Mouse (Mus musculus) liver, embryonic 12.5 days (tissue): ENCODE measurements around the gene Mrpl39. TPM values are rescaled to one million over a fixed set of nuclear protein-coding genes. Genes with fewer than 3 reads are reported as not detected.

ENCODE experiments used
- ATAC-seq: fragments of 200-750 bp; cut with Nextera tagmentation; 2 replicates; pipeline ENCODE4 v1.8.0; 2017; ENCODE audit warnings: moderate number of reproducible peaks, mild to moderate bottlenecking, moderate library complexity
- H3K27ac ChIP-seq: fragments of 300-500 bp; sonication (generic); 2 replicates; pipeline ENCODE4 v1.5.1; 2016; ENCODE audit warnings: mild to moderate bottlenecking
- H3K27me3 ChIP-seq: fragments of 300-500 bp; sonication (generic); replicated peaks from 2 replicates; pipeline ENCODE4 v1.6.1; 2016; ENCODE audit warnings: mild to moderate bottlenecking, moderate library complexity
- H3K36me3 ChIP-seq: fragments of 300-500 bp; sonication (generic); 2 replicates; pipeline ENCODE4 v1.6.1; 2016; ENCODE audit warnings: mild to moderate bottlenecking, moderate library complexity
- H3K4me1 ChIP-seq: fragments of 300-500 bp; sonication (generic); 2 replicates; pipeline ENCODE4 v1.6.1; 2016
- H3K4me2 ChIP-seq: fragments of 300-500 bp; sonication (generic); 2 replicates; pipeline ENCODE4 v1.6.1; 2016; ENCODE audit warnings: mild to moderate bottlenecking, moderate library complexity
- H3K4me3 ChIP-seq: fragments of 300-500 bp; sonication (generic); 2 replicates; pipeline ENCODE4 v1.5.1; 2016; ENCODE audit warnings: mild to moderate bottlenecking, moderate library complexity
- H3K9ac ChIP-seq: fragments of 300-500 bp; sonication (generic); 2 replicates; pipeline ENCODE4 v1.6.1; 2016; ENCODE audit warnings: mild to moderate bottlenecking, moderate library complexity
- H3K9me3 ChIP-seq: fragments of 300-500 bp; sonication (generic); replicated peaks from 2 replicates; pipeline ENCODE4 v1.6.1; 2016; ENCODE audit warnings: mild to moderate bottlenecking, moderate library complexity
- whole genome bisulfite sequencing: fragments of 180-500 bp; shearing (Covaris S2); methylation state at CpG from one replicate; pipeline ENCODE4 v1.1.7; 2016; ENCODE audit not compliant: insufficient replicate concordance; 5-methylcytosine and 5-hydroxymethylcytosine counted together
- polyA plus RNA-seq: library from polyadenylated mRNA; unstranded; fragments of >200 nt; fragmentation: Nextera tagmentation; extraction: Ambion mirVana; gene quantifications from 2 replicates; pipeline ENCODE4 v1.2.1, GENCODE M21; 2016

Mrpl39 gene
- polyA plus RNA-seq, 1 experiment from 2014 or later: 33.3 TPM

- Histone ChIP-seq H3K27me3 (peaks cover 46% of the 10 kb centered on the region), H3K9me3 (no peaks in the 10 kb centered on the region), H3K4me3 (peak overlapping the region; percentile 53), H3K9ac (no peak overlapping the region), H3K4me2 (peak overlapping the region; percentile 77), H3K4me1 (0 out of 2 replicates have a peak, but pooled peaks cover 5% of the 10 kb centered on the region), H3K27ac (no peak overlapping the region), H3K36me3 (no peaks in the 10 kb centered on the region)
- 9% methylated on average over 15 of the region's 15 CpGs for WGBS
- no peak for ATAC-seq
Measured at GRCm38 (mm10) chr16:84773268-84773861, 37.8 kb upstream of the Mrpl39 start.

- Histone ChIP-seq H3K9ac (no peak overlapping the region), H3K4me1 (0 out of 2 replicates have a peak, but pooled peaks cover 5% of the 10 kb centered on the region), H3K4me3 (no peak overlapping the region), H3K36me3 (no peaks in the 10 kb centered on the region), H3K9me3 (no peaks in the 10 kb centered on the region), H3K27ac (no peak overlapping the region), H3K27me3 (peaks cover 46% of the 10 kb centered on the region), H3K4me2 (no peak overlapping the region)
- 30% methylated on average over 8 of the region's 8 CpGs for WGBS
- no peak for ATAC-seq
Measured at GRCm38 (mm10) chr16:84772496-84773267, 37.1 kb upstream of the Mrpl39 start.

- H3K9ac ChIP-seq: no peak overlapping the region
- no peak for ATAC-seq
- no peak overlapping the region for H3K4me2 ChIP-seq
- no peak overlapping the region for H3K27ac ChIP-seq
- 0 out of 2 replicates have a peak, but pooled peaks cover 5% of the 10 kb centered on the region for H3K4me1 ChIP-seq
- no peak overlapping the region for H3K4me3 ChIP-seq
- WGBS: 58% methylated on average over 2 of the region's 2 CpGs
- H3K27me3 ChIP-seq: peaks cover 43% of the 10 kb centered on the region
- H3K9me3 ChIP-seq: no peaks in the 10 kb centered on the region
- H3K36me3 ChIP-seq: no peaks in the 10 kb centered on the region
Measured at GRCm38 (mm10) chr16:84771461-84771860, 35.9 kb upstream of the Mrpl39 start.

- Histone ChIP-seq H3K4me3 (no peak overlapping the region), H3K4me1 (0 out of 2 replicates have a peak, but pooled peaks cover 5% of the 10 kb centered on the region), H3K27me3 (peaks cover 37% of the 10 kb centered on the region), H3K27ac (no peak overlapping the region), H3K36me3 (no peaks in the 10 kb centered on the region), H3K9ac (no peak overlapping the region), H3K9me3 (no peaks in the 10 kb centered on the region), H3K4me2 (no peak overlapping the region)
- WGBS: 56% methylated on average over 7 of the region's 7 CpGs
- ATAC-seq: no peak
Measured at GRCm38 (mm10) chr16:84770891-84771290, 35.3 kb upstream of the Mrpl39 start.

GRCm38 (mm10) chr16:84769619-84770464 is 34.3 kb upstream of the Mrpl39 start:
- no peak overlapping the region for H3K4me2 ChIP-seq
- H3K4me1 ChIP-seq: 0 out of 2 replicates have a peak, but pooled peaks cover 5% of the 10 kb centered on the region
- no peak for ATAC-seq
- H3K9ac ChIP-seq: no peak overlapping the region
- H3K27me3 ChIP-seq: peaks cover 27% of the 10 kb centered on the region
- no peak overlapping the region for H3K27ac ChIP-seq
- H3K4me3 ChIP-seq: no peak overlapping the region
- no peaks in the 10 kb centered on the region for H3K9me3 ChIP-seq
- WGBS: 76% methylated on average over 19 of the region's 19 CpGs
- no peaks in the 10 kb centered on the region for H3K36me3 ChIP-seq

GRCm38 (mm10) chr16:84769182-84769581 is 33.6 kb upstream of the Mrpl39 start:
- no peak for ATAC-seq
- no peak overlapping the region for H3K9ac ChIP-seq
- H3K4me3 ChIP-seq: no peak overlapping the region
- H3K36me3 ChIP-seq: no peaks in the 10 kb centered on the region
- no peak overlapping the region for H3K4me2 ChIP-seq
- H3K27me3 ChIP-seq: peaks cover 20% of the 10 kb centered on the region
- no peak overlapping the region for H3K27ac ChIP-seq
- 0 out of 2 replicates have a peak, but pooled peaks cover 2% of the 10 kb centered on the region for H3K4me1 ChIP-seq
- 57% methylated on average over 4 of the region's 4 CpGs for WGBS
- no peaks in the 10 kb centered on the region for H3K9me3 ChIP-seq

GRCm38 (mm10) chr16:84767956-84768355 is 32.4 kb upstream of the Mrpl39 start:
- no peak for ATAC-seq
- WGBS: 66% methylated on average over 8 of the region's 8 CpGs
- Histone ChIP-seq H3K9ac (no peak overlapping the region), H3K4me1 (no peaks in the 10 kb centered on the region), H3K36me3 (no peaks in the 10 kb centered on the region), H3K4me2 (no peak overlapping the region), H3K9me3 (no peaks in the 10 kb centered on the region), H3K4me3 (no peak overlapping the region), H3K27me3 (peaks cover 8% of the 10 kb centered on the region), H3K27ac (no peak overlapping the region)

- 64% methylated on average over 6 of the region's 6 CpGs for WGBS
- no peak overlapping the region for H3K9ac ChIP-seq
- H3K27ac ChIP-seq: no peak overlapping the region
- no peaks in the 10 kb centered on the region for H3K4me1 ChIP-seq
- H3K27me3 ChIP-seq: no peaks in the 10 kb centered on the region
- ATAC-seq: no peak
- no peaks in the 10 kb centered on the region for H3K36me3 ChIP-seq
- H3K4me2 ChIP-seq: no peak overlapping the region
- no peak overlapping the region for H3K4me3 ChIP-seq
- no peaks in the 10 kb centered on the region for H3K9me3 ChIP-seq
Measured at GRCm38 (mm10) chr16:84745721-84746306, 10.3 kb upstream of the Mrpl39 start.

- no peak overlapping the region for H3K4me2 ChIP-seq
- no peaks in the 10 kb centered on the region for H3K9me3 ChIP-seq
- no peak overlapping the region for H3K9ac ChIP-seq
- H3K4me1 ChIP-seq: no peaks in the 10 kb centered on the region
- no peak for ATAC-seq
- WGBS: 57% methylated on average over 10 of the region's 10 CpGs
- H3K27ac ChIP-seq: no peak overlapping the region
- H3K4me3 ChIP-seq: no peak overlapping the region
- no peaks in the 10 kb centered on the region for H3K36me3 ChIP-seq
- no peaks in the 10 kb centered on the region for H3K27me3 ChIP-seq
Measured at GRCm38 (mm10) chr16:84744703-84745490, 9.4 kb upstream of the Mrpl39 start.

GRCm38 (mm10) chr16:84737358-84737757 is 1.8 kb upstream of the Mrpl39 start:
- Histone ChIP-seq H3K4me3 (no peak overlapping the region), H3K4me2 (no peak overlapping the region), H3K4me1 (peaks cover 6% of the 10 kb centered on the region), H3K9ac (no peak overlapping the region), H3K36me3 (0 out of 2 replicates have a peak, but pooled peaks cover 6% of the 10 kb centered on the region), H3K27ac (no peak overlapping the region), H3K27me3 (0 out of 2 replicates have a peak, but pooled peaks cover 9% of the 10 kb centered on the region), H3K9me3 (no peaks in the 10 kb centered on the region)
- 65% methylated on average over 3 of the region's 3 CpGs for WGBS
- ATAC-seq: no peak

GRCm38 (mm10) chr16:84734806-84735165 is 756 bp downstream of the Mrpl39 start:
- ATAC-seq: peak; percentile 54
- Histone ChIP-seq H3K4me2 (peak overlapping the region; percentile 79), H3K27me3 (0 out of 2 replicates have a peak, but pooled peaks cover 9% of the 10 kb centered on the region), H3K9me3 (no peaks in the 10 kb centered on the region), H3K27ac (0 out of 2 replicates have a peak overlapping the region, but pooled peaks have one; percentile 22), H3K36me3 (peaks cover 30% of the 10 kb centered on the region), H3K4me1 (peaks cover 6% of the 10 kb centered on the region), H3K9ac (peak overlapping the region; percentile 80), H3K4me3 (peak overlapping the region; percentile 79)
- 1% methylated on average over 15 of the region's 15 CpGs for WGBS
